Mouse (Mus musculus): ENCODE data around the gene Arg2.

The Arg2 gene

DNA sequence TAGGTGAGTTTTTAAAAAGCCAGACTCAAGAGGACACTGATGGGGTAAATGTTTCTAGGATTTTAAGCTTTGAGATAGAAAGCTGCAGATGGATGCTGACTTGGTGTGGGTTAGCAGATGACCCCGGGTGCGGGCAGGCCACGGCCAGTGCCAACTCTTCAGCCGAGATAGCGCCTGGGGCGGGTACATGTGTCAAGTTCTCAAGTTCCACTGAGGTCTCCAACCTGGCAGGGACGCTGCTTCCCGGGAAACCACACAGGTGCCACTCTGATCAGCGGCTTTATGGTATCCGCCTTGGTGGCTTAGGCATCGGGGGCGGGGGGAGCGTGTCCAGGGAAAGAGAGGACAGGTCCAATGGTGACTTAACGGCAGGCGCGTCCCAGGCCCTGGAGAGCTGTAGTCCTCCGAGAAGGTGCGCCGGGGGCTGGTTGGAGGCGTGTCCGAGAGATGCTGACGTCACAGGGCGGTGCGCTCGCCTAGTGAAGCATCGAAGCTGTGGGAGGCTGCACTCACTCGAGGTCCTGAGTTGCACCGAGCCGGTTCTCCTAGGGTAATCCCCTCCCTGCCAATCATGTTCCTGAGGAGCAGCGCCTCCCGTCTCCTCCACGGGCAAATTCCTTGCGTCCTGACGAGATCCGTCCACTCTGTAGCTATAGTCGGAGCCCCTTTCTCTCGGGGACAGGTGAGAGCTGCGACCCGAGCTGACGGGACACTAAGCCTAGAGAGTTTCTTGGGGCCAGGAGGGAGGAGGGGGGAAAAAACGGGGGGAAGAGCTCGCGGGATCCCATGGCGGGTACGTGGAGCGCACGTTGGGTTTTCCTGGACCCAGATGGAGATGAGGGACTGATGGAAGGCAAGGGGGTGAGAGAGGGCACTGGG, at the start of gene Arg2:
Gene Arg2, plus strand, starts transcription at position 479 of the 879 bp plus-strand sequence.
- no peak for DNase-seq (ENCODE audit: low read depth, low spot score)

DNA sequence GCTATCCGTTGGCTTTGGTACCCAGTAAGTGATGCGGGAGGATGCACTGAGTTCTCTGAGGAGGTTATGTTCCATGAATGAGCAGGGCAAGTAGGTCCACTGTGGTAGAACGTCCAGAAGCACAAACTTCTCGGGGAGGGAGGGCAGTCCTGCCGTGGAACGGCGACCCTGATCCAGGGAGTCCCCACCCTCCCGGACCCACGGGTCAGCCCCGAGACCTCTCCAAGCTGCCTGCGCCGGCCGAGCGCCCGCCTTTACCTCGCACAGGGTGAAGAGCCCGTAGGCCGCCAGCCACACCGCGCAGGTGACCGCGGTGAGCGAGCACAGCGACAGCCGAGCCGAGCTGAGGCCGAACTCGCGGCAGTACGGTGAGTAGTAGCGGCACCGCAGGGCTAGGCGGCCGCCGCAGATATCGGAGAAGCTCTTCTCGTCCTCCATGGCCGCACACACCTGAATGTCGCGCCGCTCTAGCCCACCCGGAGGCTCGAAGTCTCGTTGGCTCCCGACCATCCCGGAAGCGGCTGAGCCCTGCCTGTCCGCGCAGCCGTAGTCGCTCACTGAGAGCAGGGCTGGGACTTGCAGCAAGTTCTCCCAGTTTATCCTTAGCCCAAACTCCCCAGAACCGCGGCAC, 41.3 kb upstream of the Arg2 start, which contains the start of gene Pigh:
Gene Pigh, minus strand, starts transcription at position 470 of the 631 bp plus-strand sequence.
- peak; percentile 55 for DNase-seq (ENCODE audit: low read depth, low spot score)

DNA sequence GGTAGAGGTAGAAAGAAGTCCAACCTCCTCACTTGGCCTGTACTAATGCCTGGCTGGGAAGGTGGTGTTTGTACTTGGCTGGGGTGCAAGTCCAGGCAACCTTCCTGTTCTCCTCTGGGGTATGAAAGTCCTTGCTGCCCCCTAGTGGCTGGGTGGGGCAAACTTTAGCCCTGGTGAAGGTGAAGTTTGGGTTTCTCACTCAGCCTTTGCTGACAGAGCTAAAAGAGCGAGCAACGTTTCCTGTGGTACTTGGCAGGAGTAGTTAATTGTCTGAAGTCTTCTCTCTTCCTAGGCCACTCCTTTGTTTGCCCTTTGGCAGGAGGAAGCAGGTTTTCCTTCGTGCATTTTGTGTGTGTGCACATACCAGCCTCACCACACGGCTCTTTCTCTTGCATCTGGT, 38.0 kb upstream of the Arg2 start:
- DNase-seq (ENCODE audit: low read depth, low spot score) = peak; percentile 62

DNA sequence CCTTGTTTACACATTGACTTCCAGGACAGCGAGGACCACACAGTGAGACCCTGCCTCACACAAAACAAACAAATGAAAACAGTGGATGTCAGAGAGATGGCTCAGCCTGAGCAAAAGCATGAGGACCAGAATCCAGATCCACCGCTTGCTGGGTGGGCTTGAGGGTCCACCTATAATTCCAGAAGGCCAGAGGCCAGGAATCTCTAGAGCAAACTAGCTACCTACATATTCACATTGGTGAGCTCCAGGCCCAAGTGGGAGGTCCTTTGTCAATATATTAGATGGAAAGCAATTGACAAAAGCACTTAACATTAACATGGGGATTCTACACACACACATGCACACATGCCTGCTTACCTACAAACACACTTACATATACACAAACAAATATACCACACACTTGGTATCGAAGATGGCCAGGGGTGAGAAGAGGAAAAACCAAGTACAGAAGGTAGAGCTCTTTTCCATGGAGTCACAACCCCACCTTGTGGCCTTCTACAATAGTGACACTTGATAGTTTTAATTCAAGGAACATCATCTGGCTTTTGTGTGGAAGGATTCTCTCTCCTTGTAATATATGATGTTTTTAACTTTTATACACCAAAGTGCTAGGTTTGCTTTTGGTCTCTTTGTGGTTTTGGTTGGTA, 33.3 kb upstream of the Arg2 start:
- DNase-seq (ENCODE audit: low read depth, low spot score) = no peak

DNA sequence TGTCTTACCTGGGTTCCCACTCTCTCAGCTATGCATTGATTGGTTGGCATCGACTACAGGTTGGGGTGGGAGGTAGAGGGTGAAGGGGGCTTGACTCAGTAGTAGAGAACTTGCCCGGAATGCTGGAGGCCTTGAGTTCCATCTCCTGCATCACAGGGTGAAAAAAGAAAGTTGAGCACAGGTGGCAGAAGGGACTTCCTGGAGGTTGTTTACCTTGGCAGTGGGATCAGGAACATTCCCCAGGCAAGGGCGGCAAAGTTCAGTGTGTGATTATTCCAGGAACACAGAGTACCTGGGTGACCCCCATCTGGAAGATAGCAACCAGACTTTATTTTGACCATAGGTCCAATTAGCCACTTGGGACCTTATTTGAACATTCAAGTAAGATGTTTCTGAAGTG, 26.8 kb upstream of the Arg2 start:
- DNase-seq (ENCODE audit: low read depth, low spot score) = no peak

DNA sequence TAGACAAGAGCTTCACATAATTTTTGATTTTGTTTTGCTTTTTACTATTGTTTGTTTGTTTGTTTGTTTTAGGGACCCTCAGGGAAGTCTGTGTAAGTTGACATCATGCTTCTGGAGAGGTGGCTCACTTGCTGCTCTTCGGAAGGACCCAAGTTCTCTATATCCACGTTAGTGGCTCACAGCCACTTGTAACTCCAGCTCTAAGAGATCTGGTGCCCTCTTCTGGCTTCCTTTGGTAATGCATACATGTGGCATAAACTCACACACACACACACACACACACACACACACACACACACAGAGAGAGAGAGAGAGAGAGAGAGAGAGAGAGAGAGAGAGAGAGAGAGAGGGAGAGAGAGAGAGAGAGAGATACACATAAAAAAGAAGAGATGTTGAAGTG, 26.0 kb upstream of the Arg2 start:
- DNase-seq (ENCODE audit: low read depth, low spot score) = no peak

DNA sequence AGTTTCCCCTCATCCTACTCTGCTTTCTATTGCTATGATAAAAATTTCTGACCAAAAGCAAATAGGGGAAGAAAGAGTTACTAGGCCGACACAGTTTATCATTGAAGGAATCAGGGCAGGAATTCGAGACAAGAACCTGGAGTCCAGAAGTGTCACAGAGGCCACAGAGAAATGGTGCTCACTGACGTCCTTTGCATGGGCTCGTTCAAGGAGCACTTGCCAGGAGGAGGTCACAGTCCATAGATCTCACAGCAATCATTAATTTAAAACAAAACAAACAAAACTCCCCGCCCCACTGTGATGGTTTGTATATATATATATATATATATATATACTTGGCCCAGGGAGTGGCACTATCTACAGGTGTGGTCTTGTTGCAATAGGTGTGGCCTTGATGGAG, 25.3 kb upstream of the Arg2 start:
- DNase-seq (ENCODE audit: low read depth, low spot score) = no peak

DNA sequence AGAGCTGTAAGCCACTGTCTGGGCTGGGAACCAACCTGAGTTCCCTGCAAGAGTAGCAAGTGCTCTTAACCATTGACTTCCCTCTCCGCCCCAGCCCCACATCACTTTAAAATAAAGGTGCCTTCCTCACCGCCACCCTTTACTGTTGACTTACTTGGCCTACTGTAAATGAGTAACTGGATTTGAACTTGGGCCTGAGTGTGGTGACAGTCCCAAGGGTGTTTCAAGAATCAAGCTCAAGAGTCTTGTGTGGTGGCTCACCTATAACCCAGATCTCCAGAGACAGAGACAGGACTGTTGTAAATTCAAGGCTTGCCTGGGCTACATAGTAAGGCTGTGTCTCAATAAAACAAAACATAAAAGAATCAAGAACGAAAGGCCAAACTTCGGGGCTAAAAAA, 11.6 kb upstream of the Arg2 start:
- DNase-seq (ENCODE audit: low read depth, low spot score) = no peak

DNA sequence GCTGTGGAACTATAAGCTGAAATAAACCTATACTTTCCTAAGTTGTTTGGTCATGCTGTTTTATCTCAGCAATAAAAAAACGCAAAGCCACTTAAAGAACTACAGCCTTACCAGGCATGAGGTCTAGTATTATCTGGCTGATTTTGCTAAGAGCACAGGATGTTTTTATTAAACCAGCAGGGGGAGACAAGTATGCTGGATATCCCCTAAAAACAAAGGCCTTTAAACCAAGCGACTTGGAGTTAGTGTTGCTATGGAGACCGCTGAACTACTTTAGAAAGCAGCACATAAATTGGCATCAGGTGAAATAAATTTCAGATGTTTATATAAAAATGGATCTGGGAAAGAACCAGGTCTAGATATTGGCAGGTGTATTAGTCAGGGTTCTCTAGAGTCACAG, 7.8 kb upstream of the Arg2 start:
- no peak for DNase-seq (ENCODE audit: low read depth, low spot score)

DNA sequence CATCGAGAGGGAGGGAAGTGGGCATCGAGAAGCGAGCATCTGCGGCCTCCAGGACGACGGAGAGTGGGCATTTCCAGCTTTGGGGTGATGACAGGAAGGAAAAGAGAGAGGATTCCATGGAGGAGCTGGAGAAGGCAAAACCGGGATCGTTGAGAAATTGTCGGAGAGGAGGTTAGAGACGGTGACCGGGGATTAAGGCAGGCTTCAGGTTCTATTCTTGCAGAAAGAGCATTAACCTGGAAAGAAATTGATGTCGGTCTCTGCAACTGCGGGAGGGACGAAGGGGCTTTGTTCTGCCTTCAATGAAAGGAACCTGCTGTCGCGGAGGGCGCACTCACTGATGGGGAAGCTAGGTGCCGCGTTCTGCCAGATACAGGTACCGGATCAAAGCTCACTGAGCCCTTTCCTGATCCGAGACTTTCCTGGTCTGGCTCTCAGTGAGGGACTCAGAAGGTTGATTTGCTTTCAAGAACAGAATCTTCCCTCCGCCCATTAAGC, 650 bp downstream of the Arg2 start:
- no peak for DNase-seq (ENCODE audit: low read depth, low spot score)

DNA sequence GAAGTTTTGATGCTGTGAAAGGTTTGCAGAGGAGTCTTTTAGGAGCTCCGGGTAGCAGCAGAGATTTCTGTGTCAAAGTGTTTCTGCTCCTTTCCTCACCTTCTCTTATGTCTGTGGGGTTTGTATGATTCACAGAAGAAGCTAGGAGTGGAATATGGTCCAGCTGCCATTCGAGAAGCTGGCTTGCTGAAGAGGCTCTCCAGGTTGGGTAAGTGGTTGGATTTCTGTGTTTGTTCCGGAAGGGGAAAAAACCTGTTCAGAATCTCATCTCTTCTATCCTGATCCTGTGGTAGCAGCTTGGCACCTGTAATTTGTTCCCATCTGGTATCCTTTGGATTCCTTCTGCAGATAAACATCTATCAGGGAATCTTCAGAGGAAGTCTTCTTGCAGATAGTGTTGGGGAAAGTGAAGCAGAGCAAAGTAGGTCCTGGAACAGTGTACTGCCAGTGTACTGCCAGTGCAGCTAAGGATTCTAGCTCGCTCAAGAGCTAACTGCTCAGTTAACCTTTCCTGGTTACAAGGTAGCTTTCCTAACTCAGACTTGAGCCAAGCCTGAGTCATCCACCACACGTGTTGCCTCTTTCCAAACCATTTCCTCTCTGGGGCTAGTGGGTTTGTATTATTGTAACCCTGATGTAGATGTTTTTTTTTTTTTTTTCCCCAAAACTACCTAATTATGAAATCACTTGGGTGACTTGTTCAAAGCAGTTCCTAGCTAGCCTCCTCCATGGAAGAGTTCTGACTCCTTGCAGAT, 1.3 kb downstream of the Arg2 start:
- no peak for DNase-seq (ENCODE audit: low read depth, low spot score)

DNA sequence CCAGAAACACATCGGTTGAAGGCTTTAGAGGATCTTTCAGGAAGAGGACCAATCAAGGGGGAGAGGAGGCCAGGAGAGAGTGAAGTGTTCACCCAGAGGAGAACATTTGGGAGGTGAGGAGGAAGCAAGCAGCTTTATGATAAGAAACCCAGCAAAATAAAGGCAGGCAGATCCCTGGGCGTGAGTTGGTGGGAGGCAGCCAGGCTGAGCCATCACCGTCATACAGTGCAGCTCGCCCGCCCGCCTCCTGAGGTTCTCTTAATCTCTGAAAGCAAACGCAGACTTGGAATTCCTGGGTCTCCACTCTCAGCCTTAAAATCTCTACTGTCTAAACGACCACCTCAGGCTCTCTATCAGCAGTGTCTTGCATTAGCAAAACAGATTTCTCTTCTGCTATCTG, 4.1 kb downstream of the Arg2 start:
- DNase-seq (ENCODE audit: low read depth, low spot score) = no peak

DNA sequence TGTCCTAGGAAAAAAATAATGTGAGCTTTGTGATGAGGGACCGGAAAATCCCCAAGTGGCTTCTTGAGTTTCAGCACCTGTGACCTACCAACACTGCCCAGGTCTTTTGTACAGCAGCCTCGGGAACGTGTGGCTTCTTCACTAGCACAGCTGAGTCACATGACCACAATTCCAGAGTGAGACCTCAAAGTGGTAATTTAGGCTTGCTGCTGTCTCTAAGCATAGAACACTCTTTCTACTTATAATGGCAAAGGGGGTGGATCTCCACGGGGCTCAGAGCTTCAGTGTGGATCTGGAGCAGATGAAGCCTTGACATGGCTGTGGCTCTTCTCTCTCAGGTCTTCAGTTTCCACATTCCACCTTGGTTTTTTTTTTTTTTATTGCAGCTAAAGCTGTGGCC, 4.5 kb downstream of the Arg2 start:
- DNase-seq (ENCODE audit: low read depth, low spot score) = no peak

DNA sequence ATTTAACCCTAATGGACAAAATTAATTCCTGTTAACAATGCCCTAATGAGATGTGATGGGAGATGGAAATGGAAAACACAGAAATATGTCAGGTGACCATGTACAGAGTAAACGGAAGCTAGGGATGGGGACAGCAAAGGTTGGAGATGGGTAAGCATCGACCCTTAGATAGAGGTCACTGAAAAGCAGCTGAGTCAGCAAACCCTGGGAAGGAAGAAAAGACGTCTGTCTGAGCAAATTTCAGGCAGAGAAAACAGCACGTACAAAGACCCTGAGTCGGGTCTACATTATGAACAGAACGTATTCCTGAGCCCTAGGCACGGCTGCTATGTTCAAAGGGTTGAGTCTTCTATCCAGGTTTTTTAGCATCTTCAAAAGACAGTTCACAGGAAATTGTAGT, 6.4 kb downstream of the Arg2 start:
- no peak for DNase-seq (ENCODE audit: low read depth, low spot score)

DNA sequence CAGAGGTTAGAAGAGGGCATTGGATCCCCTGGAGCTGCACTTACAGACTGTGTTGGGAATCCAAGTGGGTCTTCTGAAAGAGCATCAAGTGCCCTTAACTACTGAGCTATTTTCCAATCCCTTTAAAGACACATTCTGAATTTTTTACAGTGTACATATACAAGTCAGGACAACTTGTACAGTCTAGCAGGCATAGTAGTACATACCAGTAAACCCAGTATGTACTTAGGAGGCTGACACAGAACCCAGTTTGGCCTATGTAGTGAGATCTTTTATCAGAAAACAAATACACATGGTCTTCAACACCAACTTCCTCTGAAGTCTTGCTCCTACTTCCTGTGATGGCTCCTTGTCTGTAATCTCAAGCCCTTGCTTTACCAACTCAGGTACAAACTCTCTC, 8.4 kb downstream of the Arg2 start:
- no peak for DNase-seq (ENCODE audit: low read depth, low spot score)

DNA sequence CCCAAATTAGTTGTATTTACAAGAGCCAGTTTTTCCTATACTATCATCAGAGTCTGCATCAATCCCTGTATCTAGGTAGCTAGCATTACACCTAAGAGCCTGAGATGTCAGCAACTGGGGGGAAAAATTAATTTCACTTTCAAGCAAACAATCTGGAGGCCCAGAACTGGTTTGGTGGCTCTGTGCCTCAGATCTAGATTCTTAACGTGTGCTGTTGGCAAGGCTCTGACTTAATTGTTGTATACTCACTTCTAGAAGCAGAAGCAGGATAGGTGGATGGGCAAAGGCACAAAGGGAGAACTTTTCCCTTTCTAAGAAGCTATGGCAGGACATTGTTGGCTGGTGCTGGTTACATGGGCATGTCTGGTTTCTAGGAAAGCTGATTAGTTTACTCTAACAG, 8.8 kb downstream of the Arg2 start:
- no peak for DNase-seq (ENCODE audit: low read depth, low spot score)

DNA sequence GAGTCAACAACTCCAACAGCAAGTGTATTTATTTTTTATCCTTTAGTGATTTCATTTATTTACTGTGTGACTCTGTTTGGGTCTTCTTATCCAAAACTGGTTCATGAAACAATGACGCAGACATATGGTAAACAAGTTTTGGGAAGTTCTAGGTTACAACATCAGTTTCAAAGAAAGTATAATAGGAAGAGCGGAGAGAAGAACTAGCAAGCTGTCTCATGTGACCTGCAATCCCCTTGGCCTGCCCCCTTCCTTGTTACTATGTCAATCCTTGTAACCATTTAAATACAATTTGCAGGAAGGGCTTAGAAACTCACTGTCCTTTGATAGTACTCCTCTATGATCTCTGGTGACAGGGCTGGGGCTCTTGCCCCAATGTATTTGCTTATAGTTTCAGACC, 10.2 kb downstream of the Arg2 start:
- no peak for DNase-seq (ENCODE audit: low read depth, low spot score)

DNA sequence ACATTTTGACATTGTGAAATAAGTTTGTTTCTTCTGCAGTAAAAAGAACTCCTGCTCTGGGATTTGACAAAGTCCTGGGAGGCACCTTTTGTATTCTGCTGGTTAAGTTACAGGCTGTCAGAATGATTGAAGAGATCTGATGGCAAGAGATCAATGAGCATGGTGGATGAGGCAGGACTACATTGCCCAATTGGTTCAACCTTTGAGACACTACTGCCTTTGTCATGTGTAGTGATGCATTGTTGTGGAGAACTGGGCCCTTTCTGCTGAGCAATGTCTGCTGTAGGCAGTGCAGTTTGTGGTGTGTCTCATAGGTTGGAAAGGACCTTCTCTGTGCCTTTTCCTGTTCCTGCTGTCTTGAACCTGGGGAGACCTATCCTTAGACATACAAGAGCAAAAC, 10.8 kb downstream of the Arg2 start:
- DNase-seq (ENCODE audit: low read depth, low spot score) = no peak

DNA sequence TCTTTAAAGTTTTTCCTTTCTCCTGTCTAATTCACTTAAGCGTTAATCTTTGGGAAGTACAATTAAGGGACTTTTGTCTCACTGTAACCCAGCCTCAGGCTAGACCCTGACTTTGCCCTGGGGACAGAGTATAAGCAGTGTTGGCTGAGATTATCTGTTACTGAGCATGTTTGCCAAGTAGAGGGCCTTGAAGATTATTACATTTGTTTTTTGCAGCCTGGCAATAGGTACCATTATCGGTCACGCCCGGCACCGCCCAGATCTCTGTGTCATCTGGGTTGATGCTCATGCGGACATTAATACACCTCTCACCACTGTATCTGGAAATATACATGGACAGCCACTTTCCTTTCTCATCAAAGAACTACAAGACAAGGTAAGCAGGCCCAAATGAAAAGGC, 19.1 kb downstream of the Arg2 start:
- DNase-seq (ENCODE audit: low read depth, low spot score) = no peak

DNA sequence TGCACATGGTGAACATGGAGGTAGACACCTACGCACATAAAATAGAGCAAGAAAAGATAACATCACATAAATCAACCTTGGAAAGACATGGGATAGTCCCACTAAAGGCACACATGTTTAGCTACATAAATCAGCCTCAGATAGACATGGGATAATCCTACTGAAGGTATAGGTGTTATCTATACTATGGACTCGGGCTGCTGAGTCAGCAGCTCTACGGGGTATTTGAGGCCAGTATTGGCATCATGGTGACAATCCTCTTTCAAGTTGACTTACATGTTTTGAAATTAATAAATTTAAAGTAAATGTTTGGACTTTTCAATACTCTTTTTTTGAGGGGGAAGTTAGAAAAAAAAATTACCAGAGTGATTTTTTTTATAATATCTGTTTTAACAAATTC, 32.3 kb downstream of the Arg2 start:
- DNase-seq (ENCODE audit: low read depth, low spot score) = no peak

DNA sequence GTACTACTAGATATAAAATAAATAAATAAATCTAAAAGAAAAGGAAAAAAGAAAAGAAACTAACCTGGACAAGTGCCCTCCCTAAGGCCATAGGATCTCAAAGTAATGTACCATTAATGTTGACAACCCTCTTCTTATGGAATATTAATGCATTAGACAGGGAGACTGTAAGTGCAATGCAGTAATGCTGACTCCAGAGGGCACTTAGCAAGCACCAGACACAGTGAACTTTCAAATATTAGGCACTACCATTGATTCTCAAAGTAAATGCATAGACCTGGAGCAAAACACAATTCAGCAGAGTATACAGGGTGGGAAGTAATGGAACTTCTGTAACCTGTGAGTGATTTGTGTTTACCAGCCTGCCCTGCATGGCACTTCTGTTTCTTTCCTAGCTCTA, 38.6 kb downstream of the Arg2 start:
- DNase-seq (ENCODE audit: low read depth, low spot score) = no peak

DNA sequence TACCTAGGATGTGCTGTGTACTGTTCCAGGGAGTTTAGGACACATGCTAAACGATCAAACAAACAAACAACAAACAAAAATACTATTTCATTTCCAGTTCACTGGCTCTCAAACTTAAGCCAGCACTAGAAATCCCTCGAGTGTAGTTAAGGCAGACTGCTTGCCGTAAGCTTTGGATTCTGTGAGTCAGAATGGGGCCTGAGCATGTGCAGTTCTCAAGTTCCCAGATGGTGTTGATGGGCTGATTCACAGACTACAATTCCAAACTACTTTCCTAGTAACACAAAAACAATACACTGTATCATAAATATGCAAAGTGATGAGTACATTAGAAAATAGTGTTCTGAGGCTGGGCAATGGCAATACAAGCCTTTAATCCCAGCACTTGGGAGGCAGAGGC, 39.8 kb downstream of the Arg2 start:
- no peak for DNase-seq (ENCODE audit: low read depth, low spot score)

All from skeletal muscle tissue, adult 2 months (tissue).